Mouse (Mus musculus): Measurements from ENCODE around the gene Hdhd5. TPM values are rescaled to one million over a fixed set of nuclear protein-coding genes. Genes with fewer than 3 reads are reported as not detected.

The Hdhd5 gene
- total RNA-seq, 2 experiments from 2014 or later = 24.3 to 33.6 TPM

DNA sequence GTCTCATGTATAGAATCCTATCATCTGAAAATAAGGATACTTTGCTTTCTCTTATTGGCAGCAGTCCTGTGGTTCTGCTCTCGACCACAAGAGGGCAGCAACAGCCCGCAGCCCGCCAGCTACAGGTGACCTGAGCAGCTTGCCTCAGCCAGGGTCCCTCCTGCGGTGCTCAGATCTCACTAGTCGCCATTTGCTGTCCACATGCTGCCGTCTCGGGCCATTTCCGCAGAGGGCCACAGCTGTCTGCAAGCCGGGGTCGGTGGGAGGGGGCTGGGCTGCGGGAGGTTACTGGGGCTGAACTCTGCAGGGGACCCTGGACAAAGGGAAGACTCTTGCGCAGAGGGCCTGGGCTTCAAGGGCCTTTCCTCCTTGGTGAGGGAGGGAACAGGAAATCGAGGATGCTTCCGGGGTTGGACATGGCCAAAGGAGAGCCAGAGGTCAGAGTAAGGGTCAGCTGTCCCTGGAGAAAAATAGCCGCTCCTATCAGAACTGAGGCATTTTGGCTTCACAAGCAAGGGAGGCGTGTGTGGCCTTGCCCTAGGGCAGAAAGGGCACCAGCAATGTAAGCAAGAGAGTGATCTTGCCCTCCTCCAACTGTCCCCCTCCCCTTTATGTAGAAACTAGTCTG, 8.1 kb upstream of the Hdhd5 start:
- DNase-seq (ENCODE audit: low spot score in 2 of 2) = peak; percentile 64 to 70

DNA sequence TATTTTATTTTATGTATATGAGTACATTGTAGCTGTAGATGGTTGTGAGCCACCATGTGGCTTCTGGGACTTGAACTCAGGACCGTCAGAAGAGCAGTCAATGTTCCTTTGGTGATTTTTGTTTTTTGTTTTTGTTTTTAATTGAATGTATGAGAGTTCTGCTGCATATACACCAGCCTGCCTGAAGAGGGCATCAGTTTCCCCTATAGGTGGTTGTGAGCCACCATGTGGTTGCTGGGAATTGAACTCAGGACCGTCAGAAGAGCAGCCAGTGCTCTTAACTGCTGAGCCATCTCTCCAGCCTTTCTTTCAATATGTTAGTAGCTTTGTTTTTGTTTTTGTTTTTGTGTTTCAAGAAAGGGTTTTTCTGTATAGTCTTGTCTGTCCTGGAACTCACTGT, 5.2 kb upstream of the Hdhd5 start:
- DNase-seq (ENCODE audit: low spot score in 2 of 2) = no peak

DNA sequence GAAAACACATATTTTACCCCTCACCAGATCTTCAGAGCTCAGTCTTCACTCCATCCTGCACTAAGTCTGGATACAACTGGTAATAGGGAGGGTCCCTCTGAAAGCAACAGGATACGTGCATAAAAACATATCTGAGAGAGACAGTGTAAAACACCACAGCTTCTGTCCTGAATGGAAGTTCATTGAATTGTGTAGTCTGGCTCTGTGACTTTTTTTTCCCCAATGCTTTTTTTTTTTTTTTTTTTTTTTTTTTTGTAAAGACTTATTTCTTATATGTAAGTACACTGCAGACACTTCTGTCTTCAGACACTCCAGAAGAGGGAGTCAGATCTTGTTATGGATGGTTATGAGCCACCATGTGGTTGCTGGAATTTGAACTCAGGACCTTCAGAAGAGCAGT, 1.5 kb upstream of the Hdhd5 start:
- DNase-seq (ENCODE audit: low spot score in 2 of 2) = no peak

- DNase-seq (ENCODE audit: low spot score in 2 of 2) = no peak
Observed at GRCm38 (mm10) chr6:120529123-120529522, 2.0 kb downstream of the Hdhd5 start.

DNA sequence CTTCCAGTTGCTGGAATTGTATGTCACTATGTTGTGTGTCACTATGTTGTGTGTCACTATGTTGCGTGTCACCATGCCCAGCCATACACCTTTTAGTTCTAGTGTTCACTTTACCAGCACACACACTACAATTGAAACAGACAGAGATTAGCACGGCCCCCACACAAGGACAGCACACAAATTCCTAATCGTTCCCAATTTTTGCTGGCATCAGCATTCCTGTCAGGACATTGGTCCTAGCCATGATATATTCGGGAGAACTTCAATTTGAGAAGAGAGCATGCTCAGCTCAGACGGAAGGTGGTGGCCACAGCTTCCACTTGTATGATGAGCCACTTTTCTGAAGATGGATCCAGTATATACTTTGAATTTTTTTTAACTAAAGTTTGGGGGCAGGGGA, 6.3 kb downstream of the Hdhd5 start:
- no peak for DNase-seq (ENCODE audit: low spot score in 2 of 2)

DNA sequence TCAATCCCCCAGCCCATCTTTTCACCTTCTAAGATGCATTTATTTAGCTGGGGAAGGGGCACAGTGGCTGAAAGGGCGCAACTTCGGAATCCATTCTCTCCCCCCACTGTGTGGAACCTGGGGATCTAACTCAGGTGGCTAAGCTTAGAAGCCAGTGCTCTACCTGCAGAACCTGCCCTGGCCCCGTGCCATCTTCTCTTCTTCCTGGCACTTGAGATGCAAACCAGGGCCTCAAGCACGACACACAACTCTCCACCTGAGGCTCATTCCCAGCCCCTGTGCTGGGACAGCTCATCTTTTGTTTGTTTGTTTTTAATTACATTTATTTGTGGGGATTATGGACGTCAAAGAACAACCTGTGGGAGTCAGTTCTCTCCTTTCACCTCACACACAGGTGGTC, 11.5 kb downstream of the Hdhd5 start:
- DNase-seq (ENCODE audit: low spot score in 2 of 2) = no peak

GRCm38 (mm10) chr6:120517311-120517710, 13.8 kb downstream of the Hdhd5 start:
- DNase-seq (ENCODE audit: low spot score in 2 of 2) = peak in 1 of 2 experiments; percentile 35

- no peak for DNase-seq (ENCODE audit: low spot score in 2 of 2)
Observed at GRCm38 (mm10) chr6:120516879-120517278, 14.2 kb downstream of the Hdhd5 start.

- no peak for DNase-seq (ENCODE audit: low spot score in 2 of 2)
Observed at GRCm38 (mm10) chr6:120516422-120516821, 14.7 kb downstream of the Hdhd5 start.

DNA sequence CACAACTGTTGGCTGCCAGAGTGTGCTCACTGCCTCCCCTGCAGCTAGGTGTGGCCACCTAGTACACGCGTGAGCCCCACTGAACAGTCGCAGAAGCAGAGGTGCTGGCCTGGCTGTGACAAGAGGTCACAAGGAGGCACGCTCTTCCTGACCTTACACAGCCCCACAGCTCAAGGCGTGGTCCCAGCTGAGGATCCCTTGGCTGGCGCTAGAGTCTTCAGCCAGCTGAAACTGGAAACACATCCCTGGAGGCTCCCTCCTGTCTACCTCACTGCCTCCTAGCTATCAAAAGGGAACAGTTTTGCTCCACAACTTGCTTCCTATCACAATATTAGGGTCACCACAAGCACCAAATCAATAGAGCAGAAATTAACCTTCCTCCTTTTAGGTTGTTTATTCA, 19.9 kb downstream of the Hdhd5 start:
- no peak for DNase-seq (ENCODE audit: low spot score in 2 of 2)

GRCm38 (mm10) chr6:120510425-120510824, 20.7 kb downstream of the Hdhd5 start:
- DNase-seq (ENCODE audit: low spot score in 2 of 2) = no peak

- no peak for DNase-seq (ENCODE audit: low spot score in 2 of 2)
Observed at GRCm38 (mm10) chr6:120509975-120510374, 21.1 kb downstream of the Hdhd5 start.

DNA sequence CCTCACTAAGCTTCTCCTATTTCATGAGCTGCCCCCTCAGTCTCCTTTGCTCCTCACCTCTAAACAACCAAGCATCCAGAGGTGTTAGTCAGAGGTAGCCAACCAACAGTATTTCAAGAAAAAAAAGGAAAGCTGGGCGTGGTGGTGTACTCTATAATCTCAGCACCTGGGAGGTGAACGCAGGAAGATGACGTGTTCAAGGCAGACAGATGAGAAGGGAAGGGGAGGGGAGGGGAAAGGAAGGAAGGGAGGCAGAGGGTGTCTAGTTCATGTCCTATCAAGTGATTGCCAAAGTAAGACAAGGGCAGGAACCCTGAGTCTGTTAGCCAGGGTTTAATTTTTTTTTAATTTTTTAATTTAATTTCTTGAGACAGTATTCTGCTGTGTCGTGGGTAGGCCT, 22.5 kb downstream of the Hdhd5 start:
- DNase-seq (ENCODE audit: low spot score in 2 of 2) = no peak

GRCm38 (mm10) chr6:120505531-120505930, 25.6 kb downstream of the Hdhd5 start:
- DNase-seq (ENCODE audit: low spot score in 2 of 2) = no peak

DNA sequence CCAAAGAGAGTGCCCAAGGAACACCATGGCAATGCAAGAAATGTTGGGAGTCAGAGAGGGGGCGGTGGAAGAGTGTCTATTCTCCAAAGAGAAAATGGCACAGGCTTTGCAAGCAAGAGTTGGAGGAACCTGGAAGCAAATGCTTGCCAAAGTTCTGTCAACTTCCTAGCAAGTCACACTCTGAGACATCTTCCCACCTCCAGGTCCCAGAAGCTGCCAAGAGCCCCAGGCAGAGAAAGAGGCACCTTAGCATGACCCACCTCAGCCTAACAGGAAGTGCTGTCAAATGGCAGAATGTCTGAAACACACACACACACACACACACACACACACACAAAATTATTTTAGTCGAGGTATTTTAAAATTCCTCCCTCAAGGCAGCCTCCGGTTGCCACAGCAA, 27.1 kb downstream of the Hdhd5 start:
- no peak for DNase-seq (ENCODE audit: low spot score in 2 of 2)

DNA sequence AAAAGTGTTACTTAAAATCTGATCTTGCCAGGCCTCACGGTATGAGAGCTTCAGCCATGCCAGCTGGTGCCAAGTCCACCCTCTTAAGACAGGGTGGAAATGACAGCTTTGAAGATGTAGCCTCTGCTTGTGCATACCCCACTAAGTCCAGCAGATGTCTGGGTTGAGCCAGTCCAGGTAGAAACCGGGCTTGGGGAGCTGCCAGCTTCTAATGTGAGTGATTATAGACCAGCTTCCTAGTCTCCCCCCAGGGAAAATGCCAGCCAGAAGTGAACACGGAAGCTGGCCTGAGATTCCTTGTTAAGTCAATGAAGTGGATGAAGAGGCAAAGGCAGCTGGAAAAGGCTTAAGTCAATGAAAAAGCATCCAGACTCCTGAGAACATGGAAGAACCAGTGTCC, 34.6 kb downstream of the Hdhd5 start:
- no peak for DNase-seq (ENCODE audit: low spot score in 2 of 2)

GRCm38 (mm10) chr6:120493374-120494181, 37.5 kb downstream of the Hdhd5 start, which contains the start of gene Tmem121b:
Tmem121b (minus strand) TSS chr6:120493807.
- DNase-seq (ENCODE audit: low spot score in 2 of 2) = peak; percentile 17 to 34

DNA sequence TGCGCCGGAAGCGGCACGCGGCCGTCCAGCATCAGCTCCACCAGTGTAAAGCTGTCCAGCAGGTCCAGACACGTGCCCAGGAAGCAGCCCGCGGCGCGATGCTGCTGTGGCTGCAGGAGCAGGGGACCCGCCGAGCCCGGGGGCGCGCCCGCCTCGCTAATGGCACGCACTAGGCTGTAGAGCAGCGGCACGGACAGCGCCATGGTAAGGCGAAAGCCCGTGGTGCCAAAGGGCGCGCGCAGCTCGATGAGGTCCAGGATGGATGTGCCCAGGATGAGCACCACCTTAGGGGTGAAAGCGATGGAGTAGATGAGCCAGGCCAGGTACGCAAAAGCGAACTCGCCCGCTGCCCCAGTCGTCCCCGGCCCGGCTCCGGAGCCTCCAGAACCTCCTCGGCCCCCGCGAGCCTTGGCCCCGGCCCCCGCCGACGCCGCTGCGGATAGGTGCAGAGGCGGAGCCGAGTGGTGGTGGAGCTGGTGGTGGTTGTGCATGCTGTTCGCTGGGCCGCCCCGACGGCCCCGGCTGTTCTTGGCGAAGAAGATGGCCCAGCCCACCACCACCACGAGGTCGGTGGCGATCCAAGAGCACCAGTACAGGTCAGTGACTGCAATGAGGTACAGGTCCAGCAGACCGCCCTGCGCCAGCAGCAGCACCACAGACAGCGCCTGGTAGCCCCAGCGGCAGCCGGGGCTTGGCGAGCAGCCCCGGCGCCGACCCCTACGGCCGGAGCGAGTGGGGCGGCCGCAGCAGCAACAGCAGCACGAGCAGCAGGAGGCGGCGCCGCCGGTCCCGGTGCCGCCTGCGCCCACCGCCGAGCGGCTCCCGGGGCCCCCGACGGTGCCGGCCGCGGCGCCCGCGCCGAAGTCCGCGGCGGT, 38.4 kb downstream of the Hdhd5 start:
- DNase-seq (ENCODE audit: low spot score in 2 of 2) = no peak

- no peak for DNase-seq (ENCODE audit: low spot score in 2 of 2)
Observed at GRCm38 (mm10) chr6:120491862-120492498, 39.1 kb downstream of the Hdhd5 start.

DNA sequence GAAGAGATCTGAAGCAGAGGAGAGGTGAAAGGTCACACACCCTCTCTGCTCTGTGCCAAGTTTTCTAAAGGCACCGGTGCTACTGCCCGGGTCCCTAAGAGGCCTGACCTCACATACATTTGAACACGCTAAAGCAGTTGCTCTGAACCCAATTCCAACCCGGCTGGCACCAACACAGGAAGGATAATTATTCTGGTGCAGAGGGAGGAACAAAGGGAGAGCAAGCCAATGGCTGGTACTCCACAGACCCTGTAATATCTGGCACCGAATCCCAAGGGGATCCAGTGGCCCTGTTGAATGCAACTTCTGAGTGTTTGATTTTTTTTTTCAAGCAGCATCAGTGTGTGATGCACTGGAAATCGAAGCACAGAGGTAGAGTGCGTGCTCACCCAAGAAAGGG, 40.1 kb downstream of the Hdhd5 start:
- DNase-seq (ENCODE audit: low spot score in 2 of 2) = no peak

GRCm38 (mm10) chr6:120489461-120489860, 41.7 kb downstream of the Hdhd5 start:
- no peak for DNase-seq (ENCODE audit: low spot score in 2 of 2)
